Mouse (Mus musculus) small intestine, adult 2 months (tissue): ENCODE measurements around the gene Samd10.

Experiments
- CTCF ChIP-seq: fragments of 200-500 bp; IDR thresholded peaks from 2 replicates; pipeline ENCODE4 v1.5.1; 2012; ENCODE audit warnings: low read depth, mild to moderate bottlenecking, control low read depth, inconsistent platforms, low read length, moderate library complexity, mixed read lengths; ENCODE audit not compliant: insufficient replicate concordance, insufficient read length; ENCODE audit errors: extremely low read depth
- POLR2A ChIP-seq: fragments of 200-500 bp; IDR thresholded peaks from 2 replicates; pipeline ENCODE4 v1.6.1; 2012; ENCODE audit warnings: low read depth, mild to moderate bottlenecking, control low read depth, inconsistent platforms, low read length, moderate library complexity

GRCm38 (mm10) chr2:181628471-181628870, 29.5 kb upstream of the Samd10 start:
- TF ChIP-seq CTCF, result no peak
- TF ChIP-seq POLR2A, result no peak
